In the genomic region with DNA sequence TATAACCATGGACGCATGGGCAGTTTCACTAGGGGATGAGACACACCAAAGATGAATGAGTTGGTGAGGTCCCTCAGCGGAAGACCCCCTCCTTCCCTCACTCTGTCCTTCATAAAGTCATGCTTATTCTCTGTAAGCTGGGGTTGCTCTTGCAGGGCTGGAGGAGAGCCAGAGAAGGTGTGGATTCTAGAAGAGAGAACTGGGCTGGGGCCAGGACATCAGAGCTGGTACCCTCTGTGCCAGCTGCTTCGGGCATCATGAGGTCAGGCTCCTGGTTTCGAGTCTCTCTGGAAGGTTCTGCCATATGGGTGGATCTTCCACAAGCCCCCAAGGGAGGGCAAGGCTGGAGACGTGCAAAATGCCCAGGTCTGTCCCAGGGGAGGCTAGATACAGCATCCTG, we compare ENCODE assay signal across 27 mouse cellular contexts.
"Had no signal": no experiment of that assay in that cellular context is flagged by ENCODE, and none has a peak within 500 bp of the region (broad histone marks: within the 10 kb centered on the region; RNA-seq: fewer than 3 reads in every experiment).

No protein-coding gene starts in this region.

- H3K4me1 ChIP-seq: heart, embryonic 10.5 days; heart, embryonic 12.5 days; hindbrain, embryonic 12.5 days; kidney, embryonic 15.5 days had no signal

- ATAC-seq: hindbrain, embryonic 16.5 days; inflammation-experienced regulatory T-cells, adult 6 months; intestine, embryonic 16.5 days had no signal

- H3K9me3 ChIP-seq: heart, embryonic 10.5 days; heart, embryonic 12.5 days; hindbrain, embryonic 10.5 days; hindbrain, embryonic 12.5 days; kidney, embryonic 15.5 days; limb, embryonic 10.5 days; limb, embryonic 12.5 days; liver, embryonic 13.5 days had no signal

- H3K27ac ChIP-seq: gastrocnemius, adult 2 months; heart, embryonic 10.5 days; hindbrain, embryonic 10.5 days; hindbrain, embryonic 12.5 days; hindbrain, embryonic 14.5 days; kidney, embryonic 15.5 days; layer of hippocampus, adult 2 months; limb, embryonic 10.5 days; limb, embryonic 12.5 days; liver, embryonic 13.5 days had no signal

- H3K27me3 ChIP-seq: heart, embryonic 12.5 days; hindbrain, embryonic 12.5 days; kidney, embryonic 15.5 days; limb, embryonic 12.5 days; liver, embryonic 13.5 days had no signal

- H3K36me3 ChIP-seq: heart, embryonic 10.5 days; heart, embryonic 12.5 days; hindbrain, embryonic 10.5 days; hindbrain, embryonic 12.5 days; kidney, embryonic 15.5 days; limb, embryonic 10.5 days; limb, embryonic 12.5 days; liver, embryonic 13.5 days had no signal

- H3K4me2 ChIP-seq: heart, embryonic 12.5 days; hindbrain, embryonic 12.5 days; hindbrain, embryonic 14.5 days; kidney, embryonic 15.5 days; limb, embryonic 12.5 days; liver, embryonic 11.5 days; liver, embryonic 13.5 days had no signal

- H3K9ac ChIP-seq: heart, embryonic 12.5 days; hindbrain, embryonic 12.5 days; hindbrain, embryonic 14.5 days; kidney, embryonic 15.5 days; limb, embryonic 12.5 days; liver, embryonic 13.5 days had no signal

- DNase-seq: gastrocnemius, adult 2 months; gastrocnemius, postnatal 10 days; gastrocnemius, postnatal 25 days; heart, adult 18-20 months; heart, postnatal 10 days; heart, postnatal 4 days; kidney, adult 11 months; kidney, adult 2 months; kidney, adult 9 months; kidney, postnatal 10 days; kidney, postnatal 25 days; kidney, postnatal 4 days; liver; liver, embryonic 13.5 days had no signal

- H3K4me3 ChIP-seq: gastrocnemius, adult 2 months; heart, embryonic 10.5 days; heart, embryonic 12.5 days; hindbrain, embryonic 10.5 days; hindbrain, embryonic 12.5 days; kidney, embryonic 15.5 days; layer of hippocampus, adult 2 months; limb, embryonic 10.5 days; limb, embryonic 12.5 days; liver, embryonic 13.5 days had no signal
